ENCODE assay signal across 8 mouse cellular contexts in genomic region chr12:31967536-31967935, GRCm38 (mm10). TPM values are rescaled to one million over a fixed set of nuclear protein-coding genes. Genes with fewer than 3 reads are reported as not detected.
DNase-seq lines count a peak whose midpoint lies in the region.

No protein-coding gene starts in this region.

- DNase-seq in adrenal gland, adult (ENCODE audit: inconsistent age in 2 of 2, low spot score in 1 of 2) = peak; percentile 37 to 85
- DNase-seq in adrenal gland, adult 8-10 months = no peak
- peak; percentile 16 for DNase-seq in urinary bladder, postnatal 14 days (ENCODE audit: low spot score)
- DNase-seq in urinary bladder, adult 2 months (ENCODE audit: low spot score) = no peak
- peak; percentile 41 for DNase-seq in fibroblast of lung, adult 2 months (ENCODE audit: low read depth)
- peak; percentile 23 to 53 for DNase-seq in kidney, adult 8-10 months
- peak; percentile 77 for DNase-seq in mesoderm, embryonic 11.5 days (ENCODE audit: low read depth, low spot score)
- DNase-seq in thymus, postnatal 4 days = peak; percentile 25

RNA-seq across cellular contexts. Expression of gene Hbp1, which starts 17.2 kb away (rescaled TPM):
- 100 to 1,000 TPM in 1 of 4 experiments, 10 to 100 TPM in 3; 84.3 to 114 (median 91.1) TPM for total RNA-seq in adrenal gland, adult 8-10 months (2022)
- polyA plus RNA-seq in urinary bladder, adult 2 months (2012; rRNA removed) = 92.7 and 104 TPM in 2 replicates

Comparison
In these comparisons a context has a peak if more than half of its experiments do, and no peak if none do; other contexts are left out.
1. DNase-seq: peak in adrenal gland, adult (2 of 2), urinary bladder, postnatal 14 days (single experiment), fibroblast of lung, adult 2 months (single experiment), kidney, adult 8-10 months (2 of 2), mesoderm, embryonic 11.5 days (single experiment) and thymus, postnatal 4 days (single experiment); none in adrenal gland, adult 8-10 months (single experiment) and urinary bladder, adult 2 months (single experiment).